Mouse (Mus musculus): Measurements from ENCODE around the gene Cd207.
A peak's percentile ranks its signal among the peaks of the same experiment; 100 is the strongest.
"Not testable (repeated sequence)": the region's sequence is repeated elsewhere in the genome, so short reads cannot be mapped to it uniquely, and the experiment has no call there.

Cd207 gene

DNA sequence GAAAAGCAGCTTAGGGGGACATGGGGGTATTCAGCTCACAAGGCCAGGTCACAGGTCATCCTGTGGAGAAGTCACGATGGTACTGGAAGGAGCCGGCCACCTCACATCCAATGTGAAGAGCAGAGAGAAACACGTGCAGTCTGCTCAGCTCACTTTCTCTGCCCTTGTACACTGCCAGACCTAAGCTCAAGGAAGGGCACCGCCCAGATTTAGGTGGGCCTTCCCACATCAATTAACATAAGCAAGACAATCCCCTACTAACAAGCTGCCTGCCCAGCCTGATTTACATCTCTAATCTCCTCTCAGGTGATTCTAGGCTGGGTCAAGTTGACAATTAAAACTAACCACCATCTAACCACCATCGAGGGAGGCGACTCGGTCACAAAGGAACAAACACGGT is 20.3 kb upstream of the Cd207 start:
- DNase-seq (ENCODE audit: low spot score in 2 of 2) = no peak

DNA sequence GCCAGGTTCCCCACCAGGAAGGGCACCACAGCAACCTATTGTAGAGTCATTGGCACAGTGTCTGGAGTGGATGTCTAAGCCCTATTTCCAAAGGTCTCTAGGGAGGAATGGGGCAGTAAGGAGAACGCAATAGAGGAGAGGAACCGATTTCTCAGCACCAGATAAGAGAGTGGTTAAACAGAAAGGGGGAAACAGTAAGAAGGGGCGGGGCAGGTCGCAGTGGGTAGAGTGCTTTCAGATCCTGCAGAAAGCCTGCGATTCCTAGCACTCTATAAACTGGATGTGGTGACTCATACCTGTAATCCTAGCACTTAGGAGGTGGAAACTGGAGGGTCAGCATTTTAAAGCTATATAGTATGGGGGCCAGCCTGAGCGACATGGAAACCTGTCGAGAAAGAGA is 19.0 kb upstream of the Cd207 start:
- DNase-seq (ENCODE audit: low spot score in 2 of 2) = no peak

DNA sequence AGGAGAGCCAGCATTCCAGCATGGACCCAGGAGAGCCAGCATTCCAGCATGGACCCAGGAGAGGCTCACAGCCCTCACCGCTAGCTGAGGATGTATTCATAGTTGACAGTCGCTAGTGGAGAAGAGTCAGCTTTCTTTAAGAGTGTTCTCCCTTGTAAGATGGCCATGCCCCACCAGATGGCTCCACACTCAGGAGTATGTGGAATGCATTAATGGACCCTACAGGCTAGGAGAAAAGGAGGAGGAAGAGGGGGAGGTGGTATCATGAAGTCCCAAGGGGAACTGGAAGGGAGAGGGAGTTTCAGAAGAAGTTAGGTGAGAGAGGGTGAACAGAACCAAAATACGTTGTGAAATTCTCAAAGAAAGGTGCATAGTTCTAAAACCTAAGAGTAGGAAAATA is 18.1 kb upstream of the Cd207 start:
- DNase-seq (ENCODE audit: low spot score in 2 of 2) = no peak

DNA sequence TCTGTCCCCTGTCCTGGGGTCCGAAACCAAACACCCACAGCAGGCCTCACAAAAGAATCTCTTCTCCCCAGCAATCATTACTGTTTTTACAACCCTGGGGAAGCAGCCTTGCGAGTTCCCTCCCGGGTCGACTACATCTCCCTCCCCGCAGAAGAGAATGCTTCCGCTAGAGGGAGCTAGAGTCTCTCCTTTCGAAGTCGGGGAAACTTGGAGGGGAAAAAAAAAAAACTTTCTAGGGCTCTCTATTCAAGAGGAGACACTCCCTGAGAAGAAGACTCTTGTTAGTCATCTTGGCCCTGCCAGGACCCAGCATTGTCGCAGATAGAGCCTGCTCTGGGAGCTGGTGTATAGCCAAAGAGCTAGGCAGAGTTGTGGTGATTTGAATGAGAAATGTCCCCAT is 16.2 kb upstream of the Cd207 start:
- DNase-seq (ENCODE audit: low spot score in 2 of 2) = peak in 1 of 2 experiments; percentile 46

DNA sequence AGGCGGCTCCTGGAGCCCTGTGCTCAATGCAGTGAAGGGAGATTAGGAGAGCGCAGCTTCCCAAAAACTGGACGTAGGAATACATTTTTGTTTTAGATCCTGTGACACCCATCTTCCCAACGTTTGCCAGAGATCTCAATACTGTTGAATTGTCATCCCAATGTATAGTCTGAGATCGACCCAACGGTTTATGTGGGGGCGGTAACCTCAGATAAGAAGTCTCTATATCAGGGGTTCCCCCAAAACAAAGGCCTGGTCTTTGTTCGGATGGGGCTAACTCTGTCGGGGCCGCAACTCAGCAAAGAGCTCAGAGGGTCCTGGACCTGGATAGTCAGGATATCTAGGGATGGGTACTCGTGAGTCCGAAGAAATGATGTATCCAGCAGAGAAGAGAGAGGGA is 15.3 kb upstream of the Cd207 start:
- DNase-seq (ENCODE audit: low spot score in 2 of 2) = no peak

DNA sequence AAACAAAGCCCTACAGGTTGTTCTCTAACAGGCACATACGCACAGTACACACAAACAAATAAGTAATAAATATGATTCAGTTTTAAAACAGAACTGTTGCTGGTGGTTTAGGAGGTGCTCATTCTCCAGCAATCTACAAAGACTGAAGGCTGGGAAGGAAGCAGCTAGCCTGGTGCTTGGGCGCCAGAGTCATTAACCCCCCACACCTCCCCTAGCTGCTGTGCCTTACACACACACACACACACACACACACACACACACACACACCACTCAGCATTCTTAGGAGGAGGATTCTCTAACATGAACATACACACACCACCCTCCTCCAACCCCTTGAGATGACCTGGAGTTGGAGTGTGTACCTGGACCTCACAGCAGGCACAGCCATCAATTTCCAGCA is 13.3 kb upstream of the Cd207 start:
- no peak for DNase-seq (ENCODE audit: low spot score in 2 of 2)

DNA sequence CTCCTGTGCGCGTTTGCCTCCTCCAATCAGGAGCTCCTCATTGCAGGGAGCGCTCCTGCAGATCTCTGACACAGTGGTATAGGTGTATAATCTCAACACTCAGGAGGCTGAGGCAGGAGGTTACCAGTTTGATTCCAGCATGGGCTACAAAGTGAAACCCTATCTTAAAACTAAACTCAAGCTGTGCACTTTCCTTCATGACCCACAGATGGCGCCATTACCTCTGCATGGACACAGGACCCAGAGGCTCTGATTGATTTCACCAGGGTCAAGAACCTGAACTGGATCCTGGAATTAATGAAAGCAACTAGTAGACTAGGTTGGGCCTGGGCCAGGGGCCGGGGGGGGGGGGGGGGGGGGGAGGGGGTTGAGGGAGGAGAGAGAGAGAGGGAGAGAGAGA is 12.6 kb upstream of the Cd207 start:
- peak in 1 of 2 experiments; percentile 38 for DNase-seq (ENCODE audit: low spot score in 2 of 2)

DNA sequence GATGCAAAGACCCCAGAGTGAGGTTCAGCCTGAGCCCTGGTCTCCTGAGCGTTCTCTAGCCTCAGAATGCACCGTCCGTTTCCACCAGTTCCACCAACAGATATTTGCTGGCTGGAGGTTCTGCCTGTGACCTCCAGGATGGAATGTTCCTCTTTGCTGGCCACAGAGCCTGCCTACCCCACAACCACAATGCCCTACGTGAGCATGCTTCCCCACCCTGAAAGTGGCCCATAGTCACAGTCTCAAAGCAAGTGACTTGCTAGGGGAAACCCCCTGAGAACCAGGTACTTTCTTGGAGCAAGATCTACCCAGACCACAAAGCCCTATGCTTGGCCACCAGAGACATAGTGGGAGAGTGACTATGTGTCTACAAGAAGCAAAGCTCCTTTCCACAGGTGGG is 11.7 kb upstream of the Cd207 start:
- no peak for DNase-seq (ENCODE audit: low spot score in 2 of 2)

DNA sequence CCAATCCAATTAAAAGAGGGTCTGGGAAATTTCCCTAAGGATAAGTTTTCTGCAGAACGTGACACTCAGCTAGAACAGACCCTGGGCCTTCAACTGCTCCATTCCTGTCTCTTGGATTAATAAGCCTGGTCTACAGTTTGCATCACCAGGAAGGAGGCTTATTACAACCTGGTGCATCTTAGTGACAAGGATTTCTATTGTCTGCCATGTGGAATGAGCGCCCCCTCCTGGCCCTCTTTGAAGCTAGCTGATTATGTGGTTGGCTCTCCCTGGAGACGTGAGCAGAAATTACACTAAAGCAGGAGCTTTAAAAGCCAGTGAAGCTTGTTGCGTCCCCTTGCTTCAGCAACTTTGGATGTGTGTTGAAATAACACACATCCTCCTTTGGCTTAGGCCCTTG is 4.3 kb downstream of the Cd207 start:
- peak; percentile 59 to 74 for DNase-seq (ENCODE audit: low spot score in 2 of 2)

DNA sequence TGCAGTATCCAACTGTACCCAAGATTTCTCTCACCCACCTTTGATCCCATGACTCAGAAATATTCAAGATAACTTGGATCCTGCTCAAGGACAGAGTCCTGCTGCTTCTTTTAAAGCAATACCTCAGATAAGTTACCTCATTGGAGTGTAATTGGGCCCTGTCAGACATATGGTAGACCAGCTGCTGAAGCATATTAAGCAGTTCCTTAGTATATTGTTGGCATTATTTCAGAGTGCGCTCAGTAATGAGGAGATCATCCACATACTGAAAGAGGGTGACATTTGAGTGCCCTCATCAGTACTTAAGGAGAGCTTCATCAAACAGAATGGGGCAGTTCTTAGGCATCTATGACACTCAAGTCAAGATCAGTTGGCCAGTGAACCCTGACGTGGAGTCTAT is 12.6 kb downstream of the Cd207 start:
- no peak for DNase-seq (ENCODE audit: low spot score in 2 of 2)

DNA sequence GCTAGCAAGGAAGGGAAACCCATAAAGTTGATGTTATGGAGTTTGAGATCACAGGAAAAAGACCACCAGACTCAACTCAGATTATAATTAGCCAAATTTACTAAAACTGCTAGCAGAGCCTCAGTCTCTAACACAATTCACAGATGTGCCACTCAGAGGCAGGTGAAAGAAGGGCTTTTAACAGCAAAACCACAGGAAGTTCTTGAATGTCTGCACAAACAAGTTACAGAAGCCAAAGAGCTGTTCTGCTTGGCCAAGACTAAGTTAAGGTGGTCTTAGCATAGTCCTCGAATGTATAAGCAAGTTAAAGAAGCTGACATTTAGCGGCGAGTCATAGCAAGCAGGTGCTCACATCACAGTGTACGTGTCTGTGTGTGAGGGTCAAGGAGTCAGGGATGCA is 16.8 kb downstream of the Cd207 start:
- DNase-seq (ENCODE audit: low spot score in 2 of 2) = no peak

DNA sequence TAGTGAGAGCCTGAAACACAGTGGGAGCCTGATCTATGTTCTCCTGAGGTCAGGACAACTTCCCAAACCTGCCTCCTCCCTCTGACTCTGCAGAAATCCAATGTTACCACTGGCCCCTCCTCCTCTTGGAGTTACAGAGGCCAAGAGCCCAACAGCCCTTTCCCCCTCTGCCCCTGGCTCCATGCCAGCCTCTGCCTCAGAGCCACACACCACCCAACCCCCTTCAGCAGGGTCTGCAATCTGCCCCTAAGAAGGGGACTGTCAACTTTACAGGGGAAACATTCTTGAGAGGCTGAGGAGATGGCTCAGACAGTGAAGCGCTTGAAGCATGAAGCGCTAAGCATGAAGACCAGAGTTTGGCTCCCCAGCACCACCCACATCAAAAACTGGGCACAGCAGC is 21.6 kb downstream of the Cd207 start, which contains the start of gene Clec4f:
Gene Clec4f, minus strand, starts transcription at position 101 of the 400 bp plus-strand sequence.
- no peak for DNase-seq (ENCODE audit: low spot score in 2 of 2)

DNA sequence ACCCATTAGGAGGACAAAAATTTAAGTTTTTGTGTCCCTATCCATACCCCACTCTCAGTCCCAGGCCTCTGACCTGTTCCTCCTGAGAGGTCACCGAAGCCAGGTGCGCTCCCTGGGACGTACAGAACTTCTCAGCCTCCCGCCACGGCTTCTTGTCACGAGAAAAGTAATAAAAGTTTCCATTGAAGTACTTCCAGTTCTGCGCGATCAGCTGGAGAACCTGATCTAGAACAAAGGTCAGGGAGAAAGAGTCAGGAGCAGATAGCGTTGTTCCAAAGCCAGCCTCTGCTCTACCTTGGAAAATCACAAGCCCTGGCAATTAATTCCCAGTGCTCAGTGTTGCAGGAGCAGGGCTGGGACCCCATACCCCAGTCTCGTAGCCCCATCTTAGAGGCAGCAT is 30.9 kb downstream of the Cd207 start:
- DNase-seq (ENCODE audit: low spot score in 2 of 2) = no peak

DNA sequence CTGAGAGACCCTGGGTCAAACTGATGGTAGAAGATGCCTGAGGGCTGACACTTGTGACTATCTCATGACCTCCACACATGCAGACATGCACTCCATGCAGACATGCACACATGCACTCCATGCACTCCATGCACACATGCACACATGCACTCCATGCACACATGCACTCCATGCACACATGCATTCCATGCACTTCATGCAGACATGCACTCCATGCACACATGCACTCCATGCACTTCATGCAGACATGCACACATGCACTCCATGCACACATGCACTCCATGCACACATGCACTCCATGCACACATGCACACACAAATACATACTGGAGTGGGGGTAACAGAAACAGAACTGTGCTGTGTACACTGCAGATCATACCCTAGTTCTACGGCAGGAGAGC is 42.3 kb downstream of the Cd207 start:
- DNase-seq (ENCODE audit: low spot score in 2 of 2) = no peak

DNA sequence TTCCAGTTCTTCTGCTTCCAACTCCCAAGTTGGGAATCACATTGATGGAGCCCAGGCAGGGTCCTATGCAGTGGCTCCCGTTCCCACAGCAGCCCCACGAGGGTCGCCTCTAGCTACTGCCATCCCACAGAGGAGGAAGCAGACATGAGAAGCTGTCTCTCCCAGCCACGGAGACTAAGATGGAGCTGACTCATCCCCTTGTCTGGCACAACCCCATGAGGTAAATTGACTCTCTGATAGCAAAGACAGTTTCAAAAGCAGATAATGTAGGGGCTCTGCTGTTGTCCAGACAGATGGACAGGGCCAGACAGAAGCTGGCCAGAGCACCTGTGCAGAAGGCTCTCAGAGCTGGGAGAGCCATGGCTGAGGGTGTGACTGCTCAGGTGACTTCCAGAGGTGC is 43.0 kb downstream of the Cd207 start:
- DNase-seq (ENCODE audit: low spot score in 2 of 2) = not testable (repeated sequence)

DNA sequence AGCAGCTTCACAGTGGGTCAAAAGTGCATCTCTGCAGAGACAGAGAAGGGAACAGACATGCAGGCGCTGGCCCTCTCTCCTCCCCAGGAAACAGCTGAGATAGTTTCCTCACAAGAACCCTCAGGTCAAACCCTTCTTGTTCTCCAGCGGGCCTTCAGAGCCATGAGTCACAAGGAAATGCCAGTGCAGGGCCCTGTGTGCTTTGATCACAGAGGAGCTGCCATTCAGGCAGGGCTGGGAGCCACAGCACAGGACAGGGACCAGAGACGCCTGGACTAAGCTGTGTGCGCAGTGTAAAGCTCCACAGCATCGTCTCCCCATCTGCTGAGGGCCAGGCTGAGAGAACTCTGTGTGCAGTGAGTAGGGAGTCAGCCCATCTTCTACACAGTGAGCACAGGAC is 43.6 kb downstream of the Cd207 start:
- not testable (repeated sequence) for DNase-seq (ENCODE audit: low spot score in 2 of 2)

DNA sequence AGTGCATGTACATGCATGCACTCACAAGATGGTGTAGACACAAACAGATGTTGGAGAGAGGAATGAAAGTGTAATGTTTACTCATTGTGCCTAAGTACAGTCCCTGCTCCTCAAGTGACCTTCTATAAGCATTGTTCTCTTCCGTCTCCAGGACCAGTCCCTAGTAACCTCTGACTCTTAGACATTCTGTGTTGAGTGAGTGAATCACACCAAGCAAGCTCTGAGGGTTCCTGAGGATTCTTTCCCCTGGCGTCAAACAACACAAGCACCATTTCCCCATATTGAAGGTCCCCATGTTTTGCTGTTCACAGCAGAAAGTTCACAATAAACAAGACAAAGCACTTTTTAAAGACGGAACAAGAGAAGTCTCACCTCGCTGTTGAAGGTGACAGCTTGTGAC is 45.8 kb downstream of the Cd207 start:
- DNase-seq (ENCODE audit: low spot score in 2 of 2) = no peak

DNA sequence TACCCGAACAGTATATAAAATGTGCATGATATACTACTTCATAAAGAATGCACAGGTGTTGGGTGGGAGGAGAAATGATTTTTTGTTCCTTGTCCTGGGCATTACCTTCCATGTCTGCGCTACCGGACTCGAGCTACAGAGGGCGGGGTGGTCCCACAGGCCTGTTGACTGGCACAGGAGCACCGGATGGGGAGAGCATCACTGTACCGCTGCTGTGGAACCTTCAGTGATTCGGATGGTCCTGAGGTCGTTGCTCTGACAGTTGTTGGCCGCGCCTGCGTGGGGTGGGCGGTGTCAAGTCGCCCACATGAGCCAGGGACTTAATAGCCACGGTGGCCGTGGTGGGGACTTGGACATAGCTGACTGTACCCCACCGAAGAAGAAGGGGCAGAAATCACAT is 50.9 kb downstream of the Cd207 start:
- DNase-seq (ENCODE audit: low spot score in 2 of 2) = no peak

Data from cerebellum, postnatal 4 days (tissue).